Mouse (Mus musculus): ENCODE measurements around the gene Ttc23. TPM values are rescaled to one million over a fixed set of nuclear protein-coding genes. Genes with fewer than 3 reads are reported as not detected.

Ttc23 gene
- total RNA-seq, 2 experiments from 2014 or later: 5.2 to 6.6 TPM

DNA sequence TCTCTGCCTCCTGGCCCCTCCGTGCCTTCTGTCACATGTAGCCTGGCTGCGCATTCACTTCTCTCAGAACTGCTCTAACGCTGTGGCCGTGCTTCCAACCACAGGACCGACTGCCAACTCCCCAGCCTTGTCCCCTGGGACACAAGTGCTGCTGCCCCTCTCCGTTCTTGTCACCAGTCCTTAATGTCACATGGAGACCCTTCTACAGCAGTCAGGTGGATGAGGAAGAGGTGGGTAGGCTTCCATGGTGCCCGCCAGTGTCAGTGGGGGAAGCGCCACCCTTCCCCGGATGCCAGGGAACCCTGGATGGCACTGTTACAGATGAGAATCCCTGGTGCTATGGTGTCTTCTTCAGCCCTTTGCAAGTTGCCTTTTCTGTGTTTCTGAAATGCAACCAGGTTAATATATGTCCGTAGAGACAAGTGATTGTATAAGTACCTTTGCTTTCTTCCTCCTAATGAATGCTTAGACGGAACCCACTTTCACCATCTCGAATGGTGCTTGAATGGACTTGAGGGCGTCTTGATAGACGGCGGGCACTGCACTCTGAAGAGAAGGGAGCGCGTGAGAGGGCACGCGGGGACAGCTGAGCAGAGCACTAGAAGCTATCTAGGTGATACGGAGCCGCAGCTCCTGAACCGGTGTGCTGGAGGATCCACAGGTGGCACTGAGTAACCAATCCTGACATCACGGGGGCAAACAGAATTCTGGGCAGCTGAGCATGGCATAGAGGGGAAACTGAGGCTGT lies 45.8 kb downstream of the Ttc23 start:
- no peak for DNase-seq (ENCODE audit: low spot score in 2 of 2)

GRCm38 (mm10) chr7:67695906-67696305 lies 48.7 kb downstream of the Ttc23 start:
- DNase-seq (ENCODE audit: low spot score in 2 of 2): no peak

DNA sequence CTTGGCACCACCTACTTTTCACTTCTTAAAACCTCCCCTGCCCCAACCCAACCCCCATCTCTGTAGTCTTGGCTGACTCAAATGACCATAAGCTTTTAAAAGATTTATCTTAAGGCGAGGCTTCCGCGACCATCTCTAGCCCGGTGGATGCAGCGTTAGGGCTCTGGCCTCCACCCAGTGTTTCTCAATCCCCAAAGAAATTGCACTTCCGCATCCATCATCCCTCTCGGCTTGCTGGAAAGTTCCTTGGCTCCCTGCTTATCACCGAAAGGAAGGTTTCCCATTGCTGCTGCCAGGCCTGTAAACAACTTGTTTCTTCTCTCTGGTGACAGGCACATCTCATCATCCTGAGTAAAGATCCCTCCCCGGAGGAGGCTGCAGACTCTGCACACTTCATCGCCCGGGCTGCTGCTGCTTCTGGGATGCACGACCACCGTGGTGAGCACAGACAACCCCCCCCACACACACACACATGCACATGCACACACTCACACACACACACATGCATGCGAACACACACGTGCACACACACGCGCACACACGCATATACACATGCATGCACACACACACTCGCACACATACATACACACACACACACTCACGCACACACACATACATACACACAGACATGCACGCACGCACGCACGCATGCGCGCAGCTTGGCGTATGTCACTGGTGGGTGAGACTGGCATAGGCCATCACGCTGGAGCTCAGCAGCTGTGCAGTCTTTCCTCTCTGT lies 50.9 kb downstream of the Ttc23 start:
- no peak for DNase-seq (ENCODE audit: low spot score in 2 of 2)

- no peak for DNase-seq (ENCODE audit: low spot score in 2 of 2)
These were observed 52.1 kb downstream of the Ttc23 start for GRCm38 (mm10) chr7:67699301-67699700.

- DNase-seq (ENCODE audit: low spot score in 2 of 2): peak in 1 of 2 experiments; percentile 25
These were observed 53.6 kb downstream of the Ttc23 start for GRCm38 (mm10) chr7:67700846-67701245.

DNA sequence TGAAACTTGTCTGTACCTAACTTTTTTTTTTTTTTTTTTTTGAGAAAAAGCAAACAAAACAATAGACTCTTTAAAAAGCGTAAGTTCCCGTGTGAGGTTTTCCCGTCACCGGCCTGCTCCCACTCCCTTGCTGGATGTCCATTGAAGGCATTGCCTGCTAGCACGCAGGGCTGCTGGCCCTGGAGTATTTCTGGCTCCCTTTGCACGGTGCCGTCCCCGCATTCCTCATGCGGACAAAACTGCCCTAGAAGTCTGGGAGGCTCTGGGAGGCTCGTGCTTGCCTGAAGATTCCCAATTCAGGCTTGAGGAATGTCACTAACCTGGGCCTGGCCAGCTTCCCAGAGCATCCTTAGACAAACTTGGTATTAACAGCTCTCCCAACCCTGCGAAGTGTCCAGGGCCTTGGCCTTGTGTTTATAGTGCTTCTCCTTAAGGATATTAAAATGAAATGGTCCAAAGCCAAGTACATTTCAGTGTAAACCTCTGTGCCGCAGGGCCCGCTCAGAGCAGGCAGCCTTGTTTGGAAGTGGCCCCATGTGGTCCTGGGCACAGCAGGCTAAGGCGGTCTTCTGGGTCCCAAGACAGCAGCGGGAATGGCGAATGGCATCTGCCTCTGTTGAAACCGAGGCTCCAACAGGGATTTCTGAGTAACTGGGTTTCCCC lies 54.2 kb downstream of the Ttc23 start:
- DNase-seq (ENCODE audit: low spot score in 2 of 2): no peak

DNA sequence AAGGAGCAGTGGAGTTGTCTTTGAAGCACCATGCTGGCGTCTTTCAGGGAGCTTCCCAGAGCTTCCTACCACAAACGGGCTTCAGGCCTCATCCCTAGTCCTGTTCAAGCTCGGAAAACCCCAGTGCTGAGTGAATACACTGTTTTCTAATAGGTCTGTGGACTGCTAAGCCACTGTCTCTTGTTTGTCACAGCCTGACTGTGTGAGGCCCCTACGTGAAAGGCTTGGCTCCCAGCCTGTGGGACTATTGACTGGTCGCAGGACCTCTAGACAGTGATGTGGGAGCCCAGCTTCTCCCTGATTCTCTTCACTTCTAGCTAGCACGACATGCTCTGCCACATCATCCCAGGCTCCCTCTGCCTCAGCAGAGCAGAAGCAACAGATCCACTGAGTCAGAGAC lies 61.0 kb downstream of the Ttc23 start:
- DNase-seq (ENCODE audit: low spot score in 2 of 2): no peak

- DNase-seq (ENCODE audit: low spot score in 2 of 2): no peak
These were observed 63.0 kb downstream of the Ttc23 start for GRCm38 (mm10) chr7:67710216-67710615.

DNA sequence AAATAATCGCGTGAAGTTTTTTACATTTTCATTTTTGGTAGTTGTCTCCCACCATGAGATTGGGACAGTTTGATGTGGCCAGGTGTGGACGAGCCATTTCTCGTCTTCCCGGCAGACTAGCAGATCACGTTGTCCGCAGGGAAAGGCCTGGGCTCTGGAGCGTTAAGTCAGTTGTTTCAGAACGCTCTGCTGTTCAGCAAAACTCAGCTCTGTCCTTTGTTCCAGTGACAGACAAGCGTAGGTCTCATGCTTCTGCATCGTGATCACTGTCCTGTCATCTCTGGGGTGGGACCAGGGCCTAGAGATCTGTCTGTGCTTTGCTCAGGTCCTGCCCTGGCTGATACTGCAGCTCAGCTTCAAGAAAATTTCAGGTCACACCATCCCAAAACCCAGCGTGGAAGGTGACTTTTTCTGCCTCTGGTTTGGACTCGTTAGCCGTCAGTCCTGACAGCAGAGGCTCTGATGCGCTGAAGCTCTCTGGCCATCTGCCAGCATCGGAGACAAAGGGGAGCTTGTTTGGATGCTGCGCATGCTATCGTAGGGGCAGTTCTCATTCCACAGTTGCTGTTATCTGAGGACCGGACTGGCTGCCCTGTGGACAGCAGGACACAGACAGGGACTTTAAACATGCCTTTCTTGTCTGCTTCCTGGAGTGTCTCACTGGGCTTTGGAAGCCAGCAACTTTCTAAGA lies 66.8 kb downstream of the Ttc23 start:
- peak; percentile 30 to 60 for DNase-seq (ENCODE audit: low spot score in 2 of 2)

- no peak for DNase-seq (ENCODE audit: low spot score in 2 of 2)
These were observed 68.0 kb downstream of the Ttc23 start for GRCm38 (mm10) chr7:67715176-67715575.

DNA sequence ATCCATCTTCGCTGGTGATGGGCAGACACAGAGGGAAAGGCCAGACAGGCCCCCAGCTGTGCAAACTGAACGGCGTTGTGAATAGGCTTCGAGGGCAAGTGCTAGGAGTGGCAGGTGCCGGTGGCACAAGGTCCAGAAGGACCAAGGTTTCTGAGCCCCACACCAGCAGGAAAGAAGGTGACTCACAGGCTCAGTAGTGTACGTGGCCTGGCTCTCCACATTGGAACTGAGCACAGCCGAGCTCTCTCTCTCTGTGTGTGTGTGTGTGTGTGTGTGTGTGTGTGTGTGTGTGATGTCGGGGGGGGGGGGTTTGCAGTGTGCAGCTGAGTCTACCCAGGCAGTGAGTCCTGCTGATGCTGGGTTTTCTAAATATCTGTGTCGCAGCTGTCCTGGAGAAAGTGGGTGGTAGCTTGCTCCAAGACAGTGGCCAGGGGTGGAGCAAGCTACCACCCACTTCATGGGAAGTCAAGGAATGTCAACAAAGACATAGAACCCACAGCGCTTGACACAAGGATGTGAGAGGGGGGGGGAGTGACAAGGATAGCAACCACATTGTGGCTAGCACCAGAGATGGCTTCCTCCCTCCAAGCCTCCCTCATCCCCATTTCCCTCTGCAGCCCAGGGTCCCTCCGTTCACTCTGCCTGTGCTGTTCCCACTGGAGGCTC lies 69.1 kb downstream of the Ttc23 start:
- no peak for DNase-seq (ENCODE audit: low spot score in 2 of 2)

- no peak for DNase-seq (ENCODE audit: low spot score in 2 of 2)
These were observed 69.7 kb downstream of the Ttc23 start for GRCm38 (mm10) chr7:67716925-67717324.

DNA sequence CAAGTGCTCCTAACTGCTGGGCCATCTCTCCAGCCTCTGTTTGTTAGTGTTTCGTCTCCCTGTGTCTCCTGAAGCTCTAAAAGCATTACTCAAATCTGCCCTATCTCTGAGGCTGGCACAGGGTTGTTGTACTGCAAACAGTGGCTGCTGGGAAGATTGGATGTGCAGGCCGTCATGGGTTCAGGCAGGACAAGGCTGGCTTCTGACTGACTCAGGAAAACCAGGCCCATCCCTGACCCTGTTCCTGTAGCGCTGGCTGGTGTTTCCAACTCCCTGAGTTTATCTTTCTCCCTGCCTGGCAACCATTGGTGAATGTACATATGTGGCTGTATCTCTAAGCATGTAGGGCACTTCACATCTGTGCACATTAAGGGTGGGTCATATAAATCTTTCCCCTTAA lies 70.3 kb downstream of the Ttc23 start:
- DNase-seq (ENCODE audit: low spot score in 2 of 2): no peak

DNA sequence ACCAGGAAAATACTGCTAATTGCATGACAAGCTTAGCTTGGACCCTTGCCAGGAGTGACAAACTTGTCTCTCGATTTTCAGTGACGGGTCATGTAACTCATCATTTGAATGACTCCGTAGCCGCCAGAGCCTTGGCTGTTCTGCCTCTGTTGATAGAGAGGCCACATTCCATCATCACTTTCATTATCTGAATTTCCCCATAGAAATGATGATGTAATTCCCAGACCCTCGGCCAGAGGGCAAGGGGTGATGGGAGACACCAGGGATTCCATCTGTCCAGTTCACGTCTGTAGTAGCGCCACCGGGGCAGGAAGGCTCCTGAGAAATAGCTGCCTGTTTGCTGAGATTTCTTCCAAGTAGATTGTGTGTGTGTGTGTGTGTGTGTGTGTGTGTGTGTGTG lies 71.6 kb downstream of the Ttc23 start:
- no peak for DNase-seq (ENCODE audit: low spot score in 2 of 2)

GRCm38 (mm10) chr7:67722163-67722562 lies 75.0 kb downstream of the Ttc23 start:
- no peak for DNase-seq (ENCODE audit: low spot score in 2 of 2)

GRCm38 (mm10) chr7:67724536-67724935 lies 77.3 kb downstream of the Ttc23 start:
- no peak for DNase-seq (ENCODE audit: low spot score in 2 of 2)

DNA sequence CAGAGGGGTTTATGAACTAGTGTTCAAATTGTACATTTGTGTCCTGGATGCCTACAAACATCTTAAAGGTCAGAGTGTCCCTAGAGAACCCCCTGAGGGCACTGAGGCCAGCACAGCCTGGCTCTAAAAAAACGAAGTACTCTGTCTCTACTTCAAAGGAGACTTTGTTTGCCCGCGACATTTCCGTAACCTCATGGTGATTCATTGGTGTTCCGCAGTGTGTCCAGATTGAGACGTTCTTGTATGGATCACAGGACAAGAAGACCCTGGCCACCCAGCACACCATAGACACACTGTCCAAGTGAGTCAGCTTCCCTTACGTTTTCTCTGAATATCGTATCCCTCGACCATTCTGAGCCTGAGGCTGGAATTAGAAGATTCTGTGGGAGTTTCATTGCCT lies 77.8 kb downstream of the Ttc23 start:
- DNase-seq (ENCODE audit: low spot score in 2 of 2): no peak

DNA sequence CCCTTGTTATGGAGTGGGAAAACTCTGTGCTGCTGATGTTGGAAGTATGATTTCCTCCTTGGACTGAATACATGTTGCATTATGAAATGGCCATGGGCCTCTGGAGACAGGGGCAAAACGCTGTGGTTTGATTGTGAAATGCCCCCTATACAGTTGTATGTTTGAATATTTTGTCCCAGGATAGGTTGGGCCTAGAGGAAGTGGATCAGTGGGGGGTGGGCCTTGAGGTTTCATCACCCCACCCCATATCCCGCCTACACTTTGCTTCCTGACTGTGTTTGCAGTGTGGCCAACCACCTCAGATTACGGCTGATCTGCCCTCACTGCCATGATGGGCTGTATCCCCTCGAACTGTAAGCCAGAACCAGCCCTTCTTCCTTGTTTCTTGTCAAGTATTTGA lies 81.0 kb downstream of the Ttc23 start:
- DNase-seq (ENCODE audit: low spot score in 2 of 2): no peak

DNA sequence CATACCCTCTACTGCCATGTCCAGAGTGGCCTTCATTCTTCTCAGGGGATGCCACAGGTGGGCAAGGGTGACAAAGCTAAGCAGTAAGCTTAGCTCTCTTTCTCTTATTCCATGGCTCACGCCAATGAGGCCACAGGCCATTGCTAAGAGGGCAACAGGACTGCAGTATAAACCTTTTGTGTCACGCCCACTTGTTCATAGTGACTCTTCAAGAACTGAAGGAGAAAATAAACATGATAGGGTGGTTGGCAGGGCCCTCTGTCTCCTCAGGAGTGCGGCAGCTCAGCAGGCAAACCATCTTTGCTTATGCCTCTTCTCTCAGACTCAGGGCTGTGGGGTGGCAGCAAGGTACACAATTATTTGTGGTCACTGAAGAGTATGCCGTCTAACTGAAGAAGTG lies 81.6 kb downstream of the Ttc23 start:
- DNase-seq (ENCODE audit: low spot score in 2 of 2): no peak

DNA sequence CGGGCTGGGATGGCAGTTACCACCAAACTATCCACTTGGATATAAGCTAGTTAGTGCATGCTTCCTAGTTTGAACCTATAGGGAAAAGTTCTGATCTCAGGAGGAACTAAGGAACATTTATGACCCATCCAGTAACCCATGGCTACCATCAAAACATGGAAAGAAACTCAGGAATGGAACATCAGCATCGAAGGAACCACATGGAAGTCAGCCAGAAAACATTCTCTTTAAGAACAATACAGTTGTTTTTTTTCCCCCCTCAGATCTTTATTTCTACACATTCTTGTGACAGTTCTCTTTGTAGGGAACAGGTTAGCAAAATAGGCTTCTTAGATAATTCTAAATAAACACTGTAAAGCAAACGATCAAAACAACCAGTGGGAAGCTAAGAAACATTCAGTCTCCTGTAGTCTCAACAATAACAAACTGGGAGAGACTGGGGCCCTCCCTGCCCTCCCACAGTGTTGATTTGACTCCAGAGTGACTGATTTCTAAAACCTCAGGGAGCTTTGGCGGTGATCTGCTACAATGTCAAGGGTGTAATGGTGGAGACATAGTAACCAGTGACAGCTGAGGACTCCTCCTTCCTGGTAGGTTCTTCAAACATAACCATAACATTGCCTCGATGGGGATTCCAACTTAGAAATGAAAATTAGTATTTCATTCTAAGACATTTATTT lies 83.4 kb downstream of the Ttc23 start:
- no peak for DNase-seq (ENCODE audit: low spot score in 2 of 2)

- DNase-seq (ENCODE audit: low spot score in 2 of 2): no peak
These were observed 85.1 kb downstream of the Ttc23 start for GRCm38 (mm10) chr7:67732276-67732675.

Data from layer of hippocampus, adult 18-20 months (tissue).